Mouse (Mus musculus): Measurements from ENCODE around the gene Rhob. TPM values are rescaled to one million over a fixed set of nuclear protein-coding genes. Genes with fewer than 3 reads are reported as not detected.
A peak's percentile ranks its signal among the peaks of the same experiment; 100 is the strongest.

Rhob gene
- polyA plus RNA-seq, 1 experiment = 242 TPM

DNA sequence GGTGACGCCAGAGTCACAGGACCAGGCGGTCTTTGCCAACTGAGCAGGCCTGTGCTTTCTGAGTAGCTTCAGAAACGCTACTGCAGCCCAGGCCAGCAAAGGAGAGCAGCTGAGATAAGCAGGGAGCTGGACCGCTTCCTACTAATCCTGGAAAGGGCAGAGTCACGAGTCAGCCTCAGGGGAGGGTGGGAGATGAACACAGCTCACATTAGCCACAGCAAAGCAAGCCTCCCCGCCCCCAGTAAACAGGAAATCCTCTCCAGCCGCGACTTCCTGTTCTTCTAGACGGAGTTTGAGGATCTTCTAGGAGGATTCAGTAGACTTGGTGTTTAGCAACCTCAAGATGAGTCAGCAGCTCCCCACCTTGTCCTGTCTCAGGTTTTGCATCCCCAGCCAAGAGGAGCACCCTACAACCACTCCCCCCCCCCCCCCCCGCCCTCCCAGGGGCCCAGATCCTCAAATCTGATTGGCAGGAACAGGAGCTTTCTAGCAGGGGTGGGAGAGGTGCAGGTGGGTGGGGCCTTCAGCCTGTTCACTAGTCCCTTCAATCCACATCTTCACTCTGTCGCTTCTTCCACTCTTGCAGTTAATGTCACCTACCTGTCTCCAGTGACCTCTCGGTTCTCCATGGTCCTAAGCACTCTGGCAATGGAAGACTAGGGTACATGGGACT, 21.7 kb upstream of the Rhob start:
- TF ChIP-seq POLR2A (IDR thresholded peaks at IDR 0.05; ENCODE audit: low read depth, low read length) (no peak), CTCF (IDR thresholded peaks at IDR 0.05; ENCODE audit: extremely low read depth, insufficient read length, insufficient replicate concordance, low read depth, low read length) (no peak)
- Histone ChIP-seq H3K27me3 (ENCODE audit: control insufficient read depth, insufficient read depth, low read length) (no peaks in the 10 kb centered on the region), H3K36me3 (ENCODE audit: control insufficient read depth, insufficient read depth, low read length) (no peaks in the 10 kb centered on the region), H3K4me1 (ENCODE audit: control insufficient read depth, insufficient read depth, insufficient read length, low read length) (peaks cover 18% of the 10 kb centered on the region), H3K4me3 (ENCODE audit: low read depth, low read length) (no peak overlapping the region), H3K27ac (ENCODE audit: insufficient read depth, low read depth, low read length) (no peak overlapping the region)
- WGBS = 44% methylated on average over 12 of the region's 12 CpGs

DNA sequence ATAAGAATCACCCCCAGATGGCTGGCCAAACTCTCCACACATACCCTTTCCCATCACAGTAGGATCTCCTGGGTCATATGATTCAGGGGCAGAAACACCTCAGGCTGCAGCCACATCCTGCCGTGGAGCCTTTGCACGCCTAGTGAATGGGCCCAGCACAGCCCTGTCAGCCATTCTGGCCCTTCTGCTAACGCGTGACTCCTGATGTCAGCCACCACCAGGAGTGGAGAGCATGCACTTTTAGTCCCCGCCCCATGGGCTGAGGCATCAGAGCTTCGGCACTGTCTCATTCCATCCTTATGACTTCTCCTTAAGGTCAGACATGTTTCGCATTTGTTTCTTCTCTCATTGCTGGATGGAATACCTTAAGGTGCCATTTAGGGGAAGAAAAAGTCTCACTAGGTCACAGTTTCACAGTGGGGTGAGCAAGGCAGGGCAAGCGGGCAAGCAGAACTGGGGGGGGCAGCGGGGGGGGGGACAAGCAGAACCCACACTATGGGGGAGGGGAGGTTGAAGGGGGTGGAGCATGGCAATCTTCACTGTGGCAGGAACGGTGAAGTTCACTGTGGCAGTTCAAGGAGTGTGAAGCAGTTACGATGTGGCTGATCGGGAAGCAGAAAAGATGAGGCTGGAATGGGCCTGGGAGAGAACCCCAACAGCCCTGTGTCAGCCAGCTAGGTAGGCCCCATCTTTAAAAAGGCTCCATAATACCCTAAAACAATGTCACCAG, 19.8 kb upstream of the Rhob start:
- 0 out of 2 replicates have a peak overlapping the region, but pooled peaks have one; percentile 18 for H3K27ac ChIP-seq (ENCODE audit: insufficient read depth, low read depth, low read length)
- no peaks in the 10 kb centered on the region for H3K27me3 ChIP-seq (ENCODE audit: control insufficient read depth, insufficient read depth, low read length)
- TF ChIP-seq POLR2A (IDR thresholded peaks at IDR 0.05; ENCODE audit: low read depth, low read length) (no peak), CTCF (IDR thresholded peaks at IDR 0.05; ENCODE audit: extremely low read depth, insufficient read length, insufficient replicate concordance, low read depth, low read length) (no peak)
- WGBS = 79% methylated on average over 12 of the region's 12 CpGs
- no peaks in the 10 kb centered on the region for H3K36me3 ChIP-seq (ENCODE audit: control insufficient read depth, insufficient read depth, low read length)
- no peak overlapping the region for H3K4me3 ChIP-seq (ENCODE audit: low read depth, low read length)
- peaks cover 15% of the 10 kb centered on the region for H3K4me1 ChIP-seq (ENCODE audit: control insufficient read depth, insufficient read depth, insufficient read length, low read length)

- 21% methylated on average over 18 of the region's 18 CpGs for WGBS
- peak; percentile 29; the same call in 1 of the 2 replicates for TF ChIP-seq POLR2A (IDR thresholded peaks at IDR 0.05; ENCODE audit: low read depth, low read length)
- TF ChIP-seq CTCF (IDR thresholded peaks at IDR 0.05; ENCODE audit: extremely low read depth, insufficient read length, insufficient replicate concordance, low read depth, low read length) = no peak
- Histone ChIP-seq H3K27me3 (ENCODE audit: control insufficient read depth, insufficient read depth, low read length) (no peaks in the 10 kb centered on the region), H3K4me3 (ENCODE audit: low read depth, low read length) (peak overlapping the region; percentile 21), H3K36me3 (ENCODE audit: control insufficient read depth, insufficient read depth, low read length) (no peaks in the 10 kb centered on the region), H3K27ac (ENCODE audit: insufficient read depth, low read depth, low read length) (peak overlapping the region; percentile 93), H3K4me1 (ENCODE audit: control insufficient read depth, insufficient read depth, insufficient read length, low read length) (peaks cover 13% of the 10 kb centered on the region; the same call in 1 of the 2 replicates)
Measured at GRCm38 (mm10) chr12:8511037-8511882, 11.5 kb upstream of the Rhob start.

GRCm38 (mm10) chr12:8510317-8510988, 10.6 kb upstream of the Rhob start:
- 22% methylated on average over 6 of the region's 6 CpGs for WGBS
- H3K36me3 ChIP-seq (ENCODE audit: control insufficient read depth, insufficient read depth, low read length) = no peaks in the 10 kb centered on the region
- H3K27me3 ChIP-seq (ENCODE audit: control insufficient read depth, insufficient read depth, low read length) = no peaks in the 10 kb centered on the region
- TF ChIP-seq POLR2A (IDR thresholded peaks at IDR 0.05; ENCODE audit: low read depth, low read length) (no peak), CTCF (IDR thresholded peaks at IDR 0.05; ENCODE audit: extremely low read depth, insufficient read length, insufficient replicate concordance, low read depth, low read length) (no peak)
- peaks cover 13% of the 10 kb centered on the region; the same call in 1 of the 2 replicates for H3K4me1 ChIP-seq (ENCODE audit: control insufficient read depth, insufficient read depth, insufficient read length, low read length)
- H3K4me3 ChIP-seq (ENCODE audit: low read depth, low read length) = peak overlapping the region; percentile 10; the same call in 1 of the 2 replicates
- peak overlapping the region; percentile 93 for H3K27ac ChIP-seq (ENCODE audit: insufficient read depth, low read depth, low read length)

GRCm38 (mm10) chr12:8509693-8510092, 9.9 kb upstream of the Rhob start:
- Histone ChIP-seq H3K4me3 (ENCODE audit: low read depth, low read length) (no peak overlapping the region), H3K36me3 (ENCODE audit: control insufficient read depth, insufficient read depth, low read length) (no peaks in the 10 kb centered on the region), H3K27ac (ENCODE audit: insufficient read depth, low read depth, low read length) (peak overlapping the region; percentile 80), H3K27me3 (ENCODE audit: control insufficient read depth, insufficient read depth, low read length) (no peaks in the 10 kb centered on the region), H3K4me1 (ENCODE audit: control insufficient read depth, insufficient read depth, insufficient read length, low read length) (peaks cover 13% of the 10 kb centered on the region; the same call in 1 of the 2 replicates)
- 33% methylated on average over 5 of the region's 5 CpGs for WGBS
- TF ChIP-seq CTCF (IDR thresholded peaks at IDR 0.05; ENCODE audit: extremely low read depth, insufficient read length, insufficient replicate concordance, low read depth, low read length) (no peak), POLR2A (IDR thresholded peaks at IDR 0.05; ENCODE audit: low read depth, low read length) (no peak)

- Histone ChIP-seq H3K4me1 (ENCODE audit: control insufficient read depth, insufficient read depth, insufficient read length, low read length) (peaks cover 12% of the 10 kb centered on the region; the same call in 1 of the 2 replicates), H3K36me3 (ENCODE audit: control insufficient read depth, insufficient read depth, low read length) (no peaks in the 10 kb centered on the region), H3K4me3 (ENCODE audit: low read depth, low read length) (no peak overlapping the region), H3K27ac (ENCODE audit: insufficient read depth, low read depth, low read length) (no peak overlapping the region), H3K27me3 (ENCODE audit: control insufficient read depth, insufficient read depth, low read length) (no peaks in the 10 kb centered on the region)
- no peak for TF ChIP-seq CTCF (IDR thresholded peaks at IDR 0.05; ENCODE audit: extremely low read depth, insufficient read length, insufficient replicate concordance, low read depth, low read length)
- TF ChIP-seq POLR2A (IDR thresholded peaks at IDR 0.05; ENCODE audit: low read depth, low read length) = no peak
- 33% methylated on average over 9 of the region's 9 CpGs for WGBS
Measured at GRCm38 (mm10) chr12:8506954-8507707, 7.3 kb upstream of the Rhob start.

Measured in small intestine, adult 2 months (tissue).